Mouse (Mus musculus): Measurements from ENCODE around the gene Trp53rka. TPM values are rescaled to one million over a fixed set of nuclear protein-coding genes. Genes with fewer than 3 reads are reported as not detected.
"Not testable (repeated sequence)": the region's sequence is repeated elsewhere in the genome, so short reads cannot be mapped to it uniquely, and the experiment has no call there.

Trp53rka gene
- total and polyA plus RNA-seq, 2 experiments = 4.1 to 11.3 TPM

GRCm38 (mm10) chr2:165515178-165515728 lies 22.1 kb upstream of the Trp53rka start:
- 64% methylated on average over 20 of the region's 20 CpGs for WGBS

DNA sequence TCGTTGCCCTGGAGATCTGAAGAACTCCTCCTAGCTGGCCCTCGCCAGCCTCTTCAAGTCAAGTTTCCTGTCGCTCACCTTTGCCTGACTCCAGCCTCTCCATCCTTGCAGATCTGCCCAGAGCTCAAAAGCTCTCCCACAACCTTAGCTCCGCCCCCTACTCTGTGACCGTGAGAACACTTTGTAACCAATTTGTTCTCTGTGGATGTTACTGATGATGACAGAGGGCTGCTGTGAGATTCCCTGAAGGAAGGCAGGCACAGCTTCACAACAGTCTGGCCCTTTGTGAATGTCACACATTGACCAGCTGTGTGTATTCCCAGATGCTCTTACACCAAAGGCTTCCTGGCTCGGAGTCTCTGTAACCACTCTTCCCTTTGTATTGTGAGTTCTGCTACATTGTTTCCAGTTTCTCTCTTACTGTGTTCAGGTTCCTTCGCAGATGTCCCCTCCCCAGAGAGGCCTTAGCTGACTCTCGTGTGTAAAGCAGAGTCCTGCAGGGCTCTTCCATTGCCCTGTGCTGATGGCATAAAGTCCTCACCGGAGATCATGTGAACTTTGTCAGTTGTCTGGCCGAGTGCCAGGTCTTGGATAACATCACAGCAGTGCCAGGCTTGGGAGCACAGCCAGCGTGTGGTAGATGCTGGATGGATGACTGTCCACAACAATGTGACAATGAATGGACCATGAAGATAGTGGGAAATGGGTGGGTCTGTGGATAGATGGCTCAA lies 19.9 kb upstream of the Trp53rka start:
- no peaks in the 10 kb centered on the region for H3K36me3 ChIP-seq (ENCODE audit: control insufficient read depth, insufficient read depth, low read length)
- DNase-seq (ENCODE audit: extremely low read depth, low read depth, low spot score) = peak; percentile 70
- no peaks in the 10 kb centered on the region for H3K4me1 ChIP-seq (ENCODE audit: control insufficient read depth, insufficient read depth, low read length)
- no peaks in the 10 kb centered on the region for H3K79me2 ChIP-seq (ENCODE audit: control insufficient read depth, insufficient read depth, low read length)
- H3K27ac ChIP-seq (replicated peaks; ENCODE audit: insufficient read depth, low read depth, low read length) = no peak overlapping the region
- no peaks in the 10 kb centered on the region for H3K27me3 ChIP-seq (ENCODE audit: control insufficient read depth, insufficient read depth, low read length)
- H3K9ac ChIP-seq (ENCODE audit: low read depth, low read length) = no peak overlapping the region
- TF ChIP-seq CTCF (IDR thresholded peaks at IDR 0.05; ENCODE audit: low read depth, low read length) (no peak), POLR2A (IDR thresholded peaks at IDR 0.05; ENCODE audit: extremely low read depth, insufficient read depth, low read length) (no peak)
- no peak overlapping the region for H3K4me3 ChIP-seq (ENCODE audit: insufficient read depth, low read depth, low read length)
- WGBS = 29% methylated on average over 11 of the region's 11 CpGs

More at GRCm38 (mm10) chr2:165515178-165515728, 22.1 kb upstream of the Trp53rka start:
- Histone ChIP-seq H3K27ac (replicated peaks; ENCODE audit: insufficient read depth, low read depth, low read length) (no peak overlapping the region), H3K36me3 (ENCODE audit: control insufficient read depth, insufficient read depth, low read length) (no peaks in the 10 kb centered on the region), H3K9ac (ENCODE audit: low read depth, low read length) (no peak overlapping the region), H3K4me1 (ENCODE audit: control insufficient read depth, insufficient read depth, low read length) (no peaks in the 10 kb centered on the region), H3K27me3 (ENCODE audit: control insufficient read depth, insufficient read depth, low read length) (no peaks in the 10 kb centered on the region), H3K79me2 (ENCODE audit: control insufficient read depth, insufficient read depth, low read length) (no peaks in the 10 kb centered on the region), H3K4me3 (ENCODE audit: insufficient read depth, low read depth, low read length) (no peak overlapping the region)
- peak; percentile 74 for DNase-seq (ENCODE audit: extremely low read depth, low read depth, low spot score)
- TF ChIP-seq POLR2A (IDR thresholded peaks at IDR 0.05; ENCODE audit: extremely low read depth, insufficient read depth, low read length) (no peak), CTCF (IDR thresholded peaks at IDR 0.05; ENCODE audit: low read depth, low read length) (peak; percentile 23; the same call in 1 of the 2 replicates)

DNA sequence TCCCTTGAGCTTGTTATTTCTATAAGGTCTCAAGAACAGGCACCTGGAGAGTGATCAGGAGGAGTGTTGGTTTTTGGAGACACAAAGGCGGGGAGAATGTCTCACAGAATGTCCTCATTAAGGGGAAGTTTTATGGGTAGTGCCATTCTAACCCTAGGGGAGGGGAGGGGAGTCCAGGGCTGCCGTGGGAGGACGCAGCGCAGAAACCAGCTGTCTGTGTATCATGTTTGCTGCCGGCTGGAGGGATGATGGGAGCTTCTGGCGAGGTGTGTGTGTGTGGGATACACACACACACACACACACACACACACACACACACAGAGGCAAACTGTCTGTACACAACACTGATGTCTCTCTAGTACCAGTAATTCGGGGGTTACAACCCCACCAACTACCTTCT lies 19.3 kb upstream of the Trp53rka start:
- no peak overlapping the region for H3K27ac ChIP-seq (replicated peaks; ENCODE audit: insufficient read depth, low read depth, low read length)
- no peak overlapping the region for H3K4me3 ChIP-seq (ENCODE audit: insufficient read depth, low read depth, low read length)
- H3K9ac ChIP-seq (ENCODE audit: low read depth, low read length) = no peak overlapping the region
- no peaks in the 10 kb centered on the region for H3K4me1 ChIP-seq (ENCODE audit: control insufficient read depth, insufficient read depth, low read length)
- WGBS = 55% methylated on average over 7 of the region's 7 CpGs
- H3K36me3 ChIP-seq (ENCODE audit: control insufficient read depth, insufficient read depth, low read length) = no peaks in the 10 kb centered on the region
- TF ChIP-seq POLR2A (IDR thresholded peaks at IDR 0.05; ENCODE audit: extremely low read depth, insufficient read depth, low read length) = no peak
- TF ChIP-seq CTCF (IDR thresholded peaks at IDR 0.05; ENCODE audit: low read depth, low read length) = no peak
- no peak for DNase-seq (ENCODE audit: extremely low read depth, low read depth, low spot score)
- H3K79me2 ChIP-seq (ENCODE audit: control insufficient read depth, insufficient read depth, low read length) = no peaks in the 10 kb centered on the region
- no peaks in the 10 kb centered on the region for H3K27me3 ChIP-seq (ENCODE audit: control insufficient read depth, insufficient read depth, low read length)

GRCm38 (mm10) chr2:165511530-165511929 lies 18.4 kb upstream of the Trp53rka start:
- not testable (repeated sequence) for H3K4me3 ChIP-seq (ENCODE audit: insufficient read depth, low read depth, low read length); H3K4me1 ChIP-seq (ENCODE audit: control insufficient read depth, insufficient read depth, low read length); H3K9ac ChIP-seq (ENCODE audit: low read depth, low read length); H3K36me3 ChIP-seq (ENCODE audit: control insufficient read depth, insufficient read depth, low read length); DNase-seq (ENCODE audit: extremely low read depth, low read depth, low spot score); H3K27ac ChIP-seq (replicated peaks; ENCODE audit: insufficient read depth, low read depth, low read length); H3K79me2 ChIP-seq (ENCODE audit: control insufficient read depth, insufficient read depth, low read length); H3K27me3 ChIP-seq (ENCODE audit: control insufficient read depth, insufficient read depth, low read length)
- 85% methylated on average over 4 of the region's 4 CpGs for WGBS

DNA sequence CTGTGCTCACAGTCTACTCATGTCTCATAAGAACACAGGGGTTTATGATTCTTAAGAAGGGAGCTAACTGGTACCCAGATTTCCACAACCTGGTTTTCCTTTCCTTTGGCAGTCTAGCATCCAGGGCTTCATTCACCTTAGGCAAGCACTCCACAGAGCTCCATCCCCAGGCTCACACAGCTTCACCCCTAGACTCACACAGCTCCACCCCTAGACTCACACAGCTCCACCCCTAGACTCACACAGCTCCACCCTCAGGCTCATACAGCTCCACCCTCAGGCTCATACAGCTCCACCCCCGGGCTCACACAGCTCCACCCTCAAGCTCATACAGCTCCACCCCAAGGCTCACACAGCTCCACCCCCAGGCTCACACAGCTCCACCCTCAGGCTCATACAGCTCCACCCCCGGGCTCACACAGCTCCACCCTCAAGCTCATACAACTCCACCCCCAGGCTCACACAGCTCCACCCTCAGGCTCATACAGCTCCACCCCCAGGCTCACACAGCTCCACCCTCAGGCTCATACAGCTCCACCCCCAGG lies 17.9 kb upstream of the Trp53rka start:
- H3K36me3 ChIP-seq (ENCODE audit: control insufficient read depth, insufficient read depth, low read length); H3K79me2 ChIP-seq (ENCODE audit: control insufficient read depth, insufficient read depth, low read length); H3K4me1 ChIP-seq (ENCODE audit: control insufficient read depth, insufficient read depth, low read length); H3K27ac ChIP-seq (replicated peaks; ENCODE audit: insufficient read depth, low read depth, low read length); H3K4me3 ChIP-seq (ENCODE audit: insufficient read depth, low read depth, low read length); DNase-seq (ENCODE audit: extremely low read depth, low read depth, low spot score); H3K27me3 ChIP-seq (ENCODE audit: control insufficient read depth, insufficient read depth, low read length); H3K9ac ChIP-seq (ENCODE audit: low read depth, low read length): not testable (repeated sequence)
- 93% methylated on average over 2 of the region's 2 CpGs for WGBS

DNA sequence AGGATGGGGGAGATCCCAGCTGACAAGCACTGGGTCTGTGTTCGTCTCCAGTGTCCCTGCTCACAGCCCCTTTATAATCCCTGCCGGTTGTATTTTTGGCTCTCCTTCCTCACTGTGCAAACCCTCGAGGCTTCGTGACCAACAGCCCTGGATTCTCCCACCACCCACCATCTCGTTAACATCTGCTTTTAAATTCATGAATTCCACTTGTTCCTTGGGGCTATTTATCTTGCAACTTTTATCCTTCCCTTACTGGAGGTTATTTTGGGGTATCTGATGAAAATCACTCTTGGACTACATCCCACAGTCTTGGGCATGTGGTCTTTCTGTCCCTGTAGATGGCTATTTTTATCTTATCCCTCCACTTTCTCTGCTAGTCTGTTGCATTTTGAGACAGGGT lies 17.3 kb upstream of the Trp53rka start:
- H3K27me3 ChIP-seq (ENCODE audit: control insufficient read depth, insufficient read depth, low read length) = no peaks in the 10 kb centered on the region
- 75% methylated on average over 5 of the region's 5 CpGs for WGBS
- no peaks in the 10 kb centered on the region for H3K36me3 ChIP-seq (ENCODE audit: control insufficient read depth, insufficient read depth, low read length)
- H3K27ac ChIP-seq (replicated peaks; ENCODE audit: insufficient read depth, low read depth, low read length) = no peak overlapping the region
- H3K4me3 ChIP-seq (ENCODE audit: insufficient read depth, low read depth, low read length) = no peak overlapping the region
- no peak for TF ChIP-seq CTCF (IDR thresholded peaks at IDR 0.05; ENCODE audit: low read depth, low read length)
- TF ChIP-seq POLR2A (IDR thresholded peaks at IDR 0.05; ENCODE audit: extremely low read depth, insufficient read depth, low read length) = no peak
- no peaks in the 10 kb centered on the region for H3K79me2 ChIP-seq (ENCODE audit: control insufficient read depth, insufficient read depth, low read length)
- DNase-seq (ENCODE audit: extremely low read depth, low read depth, low spot score) = no peak
- no peaks in the 10 kb centered on the region for H3K4me1 ChIP-seq (ENCODE audit: control insufficient read depth, insufficient read depth, low read length)
- no peak overlapping the region for H3K9ac ChIP-seq (ENCODE audit: low read depth, low read length)

Data from liver, adult 2 months (tissue).